Mouse (Mus musculus): ENCODE results near the gene March10. TPM values are rescaled to one million over a fixed set of nuclear protein-coding genes. Genes with fewer than 3 reads are reported as not detected.

March10 gene
- polyA plus RNA-seq, 1 experiment from 2014 or later, result not detected

DNA sequence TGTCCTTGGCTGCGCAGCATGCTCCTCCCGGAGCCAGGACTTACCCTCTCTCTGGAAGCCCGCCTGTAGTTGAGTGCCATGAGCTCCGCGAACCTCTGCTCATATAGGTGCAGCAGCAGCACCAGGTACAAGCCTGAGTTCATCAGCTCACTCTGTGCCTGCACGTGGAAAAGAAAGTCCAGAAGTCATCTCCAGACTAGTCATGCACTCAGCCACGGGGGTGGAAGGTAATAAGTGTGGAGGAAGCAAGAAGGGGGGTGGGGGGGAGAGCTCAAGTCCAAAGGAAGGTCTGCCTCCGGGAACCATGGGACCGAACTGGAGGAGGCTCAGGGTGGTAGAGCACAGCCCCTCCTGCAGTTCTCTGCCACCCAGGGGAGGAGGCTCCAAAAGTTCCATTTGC is 84.7 kb downstream of the March10 start:
- H3K4me2 ChIP-seq (ENCODE audit: low read depth, low read length), result no peak overlapping the region
- no peak overlapping the region for H3K4me3 ChIP-seq (replicated peaks; ENCODE audit: low read length)
- no peaks in the 10 kb centered on the region for H3K27me3 ChIP-seq (ENCODE audit: control insufficient read depth, insufficient read depth, low read length)
- no peak overlapping the region for H3K27ac ChIP-seq (ENCODE audit: low read length)
- no peak for ATAC-seq (ENCODE audit: insufficient read depth, low FRiP score)
- no peaks in the 10 kb centered on the region for H3K36me3 ChIP-seq (ENCODE audit: control insufficient read depth, insufficient read depth, low read length)
- no peaks in the 10 kb centered on the region for H3K4me1 ChIP-seq (ENCODE audit: control insufficient read depth, insufficient read depth, low read length)
- H3K9me3 ChIP-seq (replicated peaks; ENCODE audit: control insufficient read depth, low read length), result no peaks in the 10 kb centered on the region
- 79% methylated on average over 9 of the region's 9 CpGs for WGBS
- no peak overlapping the region for H3K9ac ChIP-seq (ENCODE audit: low read length)

DNA sequence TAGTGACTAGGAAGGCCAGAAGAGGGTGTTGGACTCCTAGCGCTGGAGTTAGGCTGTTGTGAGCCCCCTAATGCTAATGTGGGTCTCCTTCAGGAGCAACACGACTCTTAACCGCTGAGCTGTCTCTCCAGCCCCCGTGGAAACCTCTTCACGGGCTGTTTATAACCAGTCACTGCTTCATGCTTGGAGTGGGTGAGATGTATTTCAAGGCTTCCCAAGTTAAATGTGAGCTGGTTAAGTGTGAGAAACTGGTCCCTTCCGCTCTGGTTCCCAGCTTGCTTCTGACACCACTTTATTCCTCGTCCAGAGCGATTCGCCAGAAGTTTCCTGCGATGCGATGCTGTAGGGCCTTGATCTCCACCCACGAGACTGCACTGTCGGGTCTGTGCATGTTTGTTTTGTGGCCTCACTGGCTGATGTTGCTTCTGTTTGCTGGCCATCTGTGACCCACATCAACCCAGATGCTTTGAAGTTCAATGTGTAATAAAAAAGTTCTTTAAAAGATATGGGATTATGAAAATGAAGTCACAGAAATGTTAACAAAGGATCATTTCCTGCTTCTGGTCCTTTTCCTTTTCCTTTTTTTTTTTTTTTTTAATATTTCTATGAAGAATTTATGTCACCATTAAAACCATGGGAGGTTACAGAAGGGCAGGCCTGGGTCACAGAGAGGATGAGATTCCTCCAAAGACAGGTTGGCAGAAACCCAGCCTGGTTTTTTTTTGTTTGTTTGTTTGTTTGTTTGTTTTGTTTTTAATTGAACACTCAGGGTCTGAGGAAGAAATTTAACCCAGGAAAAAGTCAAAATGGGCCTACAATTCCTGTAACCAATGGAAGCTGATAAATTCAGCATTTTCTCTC is 86.8 kb downstream of the March10 start:
- H3K9me3 ChIP-seq (replicated peaks; ENCODE audit: control insufficient read depth, low read length), result no peaks in the 10 kb centered on the region
- H3K27me3 ChIP-seq (ENCODE audit: control insufficient read depth, insufficient read depth, low read length), result no peaks in the 10 kb centered on the region
- H3K27ac ChIP-seq (ENCODE audit: low read length), result no peak overlapping the region
- 0 out of 2 replicates have a peak, but pooled peaks cover 3% of the 10 kb centered on the region for H3K4me1 ChIP-seq (ENCODE audit: control insufficient read depth, insufficient read depth, low read length)
- H3K4me2 ChIP-seq (ENCODE audit: low read depth, low read length), result no peak overlapping the region
- no peak overlapping the region for H3K9ac ChIP-seq (ENCODE audit: low read length)
- 82% methylated on average over 13 of the region's 13 CpGs for WGBS
- no peak overlapping the region for H3K4me3 ChIP-seq (replicated peaks; ENCODE audit: low read length)
- no peak for ATAC-seq (ENCODE audit: insufficient read depth, low FRiP score)
- H3K36me3 ChIP-seq (ENCODE audit: control insufficient read depth, insufficient read depth, low read length), result no peaks in the 10 kb centered on the region

DNA sequence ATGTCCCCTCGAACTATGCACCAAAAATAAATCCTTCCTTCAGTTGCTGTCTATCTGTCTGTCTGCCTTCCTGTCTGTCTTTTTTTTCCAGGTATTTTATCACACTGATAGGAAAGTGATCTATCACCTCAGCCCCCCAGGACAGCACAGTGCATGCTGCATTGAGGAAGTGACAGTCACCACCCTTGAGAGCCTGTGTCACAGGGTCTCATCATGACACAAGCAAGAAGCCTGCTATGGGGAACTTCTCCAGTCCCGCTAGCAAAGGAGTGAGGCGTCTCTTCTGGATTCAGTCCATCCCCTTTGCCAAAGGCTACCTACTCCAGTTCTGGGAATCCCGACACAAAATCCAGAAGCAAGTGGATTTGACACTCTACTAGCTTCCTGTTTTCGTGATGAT is 87.7 kb downstream of the March10 start:
- Histone ChIP-seq H3K9ac (ENCODE audit: low read length) (no peak overlapping the region), H3K4me1 (ENCODE audit: control insufficient read depth, insufficient read depth, low read length) (peaks cover 10% of the 10 kb centered on the region), H3K27me3 (ENCODE audit: control insufficient read depth, insufficient read depth, low read length) (no peaks in the 10 kb centered on the region), H3K9me3 (replicated peaks; ENCODE audit: control insufficient read depth, low read length) (no peaks in the 10 kb centered on the region), H3K4me3 (replicated peaks; ENCODE audit: low read length) (no peak overlapping the region), H3K4me2 (ENCODE audit: low read depth, low read length) (no peak overlapping the region), H3K27ac (ENCODE audit: low read length) (no peak overlapping the region), H3K36me3 (ENCODE audit: control insufficient read depth, insufficient read depth, low read length) (no peaks in the 10 kb centered on the region)
- WGBS, result 81% methylated on average over 5 of the region's 5 CpGs
- no peak for ATAC-seq (ENCODE audit: insufficient read depth, low FRiP score)

DNA sequence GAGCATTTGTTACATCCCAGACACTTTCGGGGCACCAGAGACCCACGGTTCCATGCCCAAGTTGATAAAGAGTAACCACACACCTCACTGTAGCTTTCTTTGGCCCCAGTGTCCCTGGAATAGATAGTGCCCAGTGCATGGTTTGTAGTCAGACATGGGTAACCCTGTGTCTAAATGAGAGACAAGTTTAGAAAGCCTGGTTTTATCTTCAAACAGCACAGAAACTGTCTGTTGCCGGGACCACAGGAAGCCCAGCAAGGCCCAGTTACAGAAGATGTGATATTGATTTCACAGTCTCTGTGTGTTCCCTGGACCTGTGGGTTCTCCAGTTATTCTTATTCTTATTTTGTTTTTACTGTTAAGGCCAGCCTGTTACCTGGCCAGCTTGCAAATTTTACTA is 89.4 kb downstream of the March10 start:
- Histone ChIP-seq H3K9ac (ENCODE audit: low read length) (no peak overlapping the region), H3K4me3 (replicated peaks; ENCODE audit: low read length) (no peak overlapping the region), H3K27me3 (ENCODE audit: control insufficient read depth, insufficient read depth, low read length) (no peaks in the 10 kb centered on the region), H3K36me3 (ENCODE audit: control insufficient read depth, insufficient read depth, low read length) (no peaks in the 10 kb centered on the region), H3K4me1 (ENCODE audit: control insufficient read depth, insufficient read depth, low read length) (peaks cover 17% of the 10 kb centered on the region), H3K4me2 (ENCODE audit: low read depth, low read length) (no peak overlapping the region), H3K9me3 (replicated peaks; ENCODE audit: control insufficient read depth, low read length) (no peaks in the 10 kb centered on the region), H3K27ac (ENCODE audit: low read length) (no peak overlapping the region)
- no peak for ATAC-seq (ENCODE audit: insufficient read depth, low FRiP score)
- 80% methylated on average over 3 of the region's 3 CpGs for WGBS

DNA sequence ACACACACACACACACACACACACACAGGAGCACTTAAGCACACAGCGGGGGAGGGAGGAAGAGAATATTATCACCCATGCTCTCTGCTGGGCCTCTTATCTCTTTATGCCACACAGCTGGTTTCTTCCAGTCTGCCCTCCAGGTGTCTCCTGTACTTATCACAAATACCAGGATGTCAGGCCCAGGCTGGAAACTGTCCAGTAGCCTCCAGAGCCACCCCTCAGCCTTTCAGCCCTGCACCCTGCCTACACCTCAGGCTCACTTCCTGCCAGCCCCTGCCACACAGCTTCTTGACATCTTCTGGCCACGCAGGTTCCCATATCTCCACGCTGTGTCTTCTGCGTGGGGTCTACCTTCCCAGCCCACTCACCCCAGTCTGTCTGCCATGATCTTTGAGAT is 90.5 kb downstream of the March10 start:
- Histone ChIP-seq H3K4me3 (replicated peaks; ENCODE audit: low read length) (no peak overlapping the region), H3K4me1 (ENCODE audit: control insufficient read depth, insufficient read depth, low read length) (peaks cover 17% of the 10 kb centered on the region), H3K27ac (ENCODE audit: low read length) (no peak overlapping the region), H3K9me3 (replicated peaks; ENCODE audit: control insufficient read depth, low read length) (no peaks in the 10 kb centered on the region), H3K4me2 (ENCODE audit: low read depth, low read length) (no peak overlapping the region), H3K9ac (ENCODE audit: low read length) (no peak overlapping the region), H3K27me3 (ENCODE audit: control insufficient read depth, insufficient read depth, low read length) (no peaks in the 10 kb centered on the region), H3K36me3 (ENCODE audit: control insufficient read depth, insufficient read depth, low read length) (no peaks in the 10 kb centered on the region)
- ATAC-seq (ENCODE audit: insufficient read depth, low FRiP score), result peak; percentile 52; the same call in 1 of the 2 replicates
- WGBS, result 61% methylated on average over 3 of the region's 4 CpGs

DNA sequence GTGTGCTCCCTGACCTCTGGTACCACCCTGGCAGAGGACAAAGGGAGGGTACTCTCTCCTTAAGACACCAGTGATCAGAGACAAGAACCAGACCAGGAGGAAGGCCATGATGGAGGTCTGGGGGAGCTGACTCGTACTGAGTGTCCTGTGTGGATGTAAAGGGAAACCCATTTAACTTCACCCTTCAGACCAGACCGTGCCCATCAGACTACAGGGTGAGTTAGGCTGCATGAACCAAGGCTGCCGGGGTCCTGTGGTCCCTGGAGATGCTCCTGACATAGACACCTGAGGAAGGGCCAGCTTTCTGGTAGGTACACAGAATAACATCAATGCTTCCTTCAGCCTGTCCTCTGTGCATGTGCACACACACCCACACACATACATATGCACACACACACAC is 90.9 kb downstream of the March10 start:
- no peaks in the 10 kb centered on the region for H3K9me3 ChIP-seq (replicated peaks; ENCODE audit: control insufficient read depth, low read length)
- H3K36me3 ChIP-seq (ENCODE audit: control insufficient read depth, insufficient read depth, low read length), result no peaks in the 10 kb centered on the region

DNA sequence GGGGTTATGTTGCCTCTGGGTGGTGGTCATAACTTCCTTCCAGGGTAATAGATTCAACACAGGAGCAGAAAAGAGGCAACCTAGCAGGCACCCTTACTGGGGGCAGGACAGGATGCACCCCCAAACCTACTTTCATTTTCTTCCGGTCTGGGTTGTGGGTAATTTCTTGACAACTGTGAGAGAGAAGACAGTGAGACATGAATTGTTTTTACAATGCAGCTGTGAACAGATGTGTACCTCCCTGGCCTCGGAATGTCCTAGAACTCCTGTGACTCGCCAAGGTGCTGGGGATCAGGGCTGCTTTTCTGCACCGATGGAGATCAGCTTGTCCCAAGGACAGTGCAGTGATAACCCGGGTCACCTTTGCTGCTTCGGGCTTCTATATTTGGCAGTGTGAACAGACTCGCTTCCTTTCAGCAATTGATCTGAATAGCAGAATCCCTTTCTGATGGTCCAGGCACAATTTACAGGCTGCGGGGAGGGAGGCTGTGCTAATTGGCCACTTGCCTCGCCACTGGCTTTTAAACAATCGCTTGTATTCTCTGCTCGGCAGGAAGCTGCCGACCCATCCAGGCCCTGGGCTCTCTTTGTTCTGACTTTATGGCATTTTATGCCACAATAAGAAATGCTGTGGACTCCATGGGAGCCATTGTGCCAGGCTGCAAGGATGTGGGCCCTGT is 92.0 kb downstream of the March10 start:
- Histone ChIP-seq H3K27ac (ENCODE audit: low read length) (no peak overlapping the region; the same call in 1 of the 2 replicates), H3K9ac (ENCODE audit: low read length) (peak overlapping the region; percentile 48; the same call in 1 of the 2 replicates), H3K36me3 (ENCODE audit: control insufficient read depth, insufficient read depth, low read length) (no peaks in the 10 kb centered on the region), H3K4me3 (replicated peaks; ENCODE audit: low read length) (no peak overlapping the region), H3K9me3 (replicated peaks; ENCODE audit: control insufficient read depth, low read length) (no peaks in the 10 kb centered on the region), H3K27me3 (ENCODE audit: control insufficient read depth, insufficient read depth, low read length) (no peaks in the 10 kb centered on the region), H3K4me2 (ENCODE audit: low read depth, low read length) (peak overlapping the region; percentile 40), H3K4me1 (ENCODE audit: control insufficient read depth, insufficient read depth, low read length) (peaks cover 17% of the 10 kb centered on the region)
- no peak for ATAC-seq (ENCODE audit: insufficient read depth, low FRiP score)
- WGBS, result 28% methylated on average over 12 of the region's 12 CpGs

More for the DNA sequence above, 90.9 kb downstream of the March10 start:
- no peak overlapping the region for H3K4me3 ChIP-seq (replicated peaks; ENCODE audit: low read length)
- H3K27me3 ChIP-seq (ENCODE audit: control insufficient read depth, insufficient read depth, low read length), result no peaks in the 10 kb centered on the region
- H3K9ac ChIP-seq (ENCODE audit: low read length), result no peak overlapping the region
- ATAC-seq (ENCODE audit: insufficient read depth, low FRiP score), result no peak
- H3K4me2 ChIP-seq (ENCODE audit: low read depth, low read length), result no peak overlapping the region
- H3K27ac ChIP-seq (ENCODE audit: low read length), result no peak overlapping the region
- WGBS, result 83% methylated on average over 3 of the region's 3 CpGs
- H3K4me1 ChIP-seq (ENCODE audit: control insufficient read depth, insufficient read depth, low read length), result peaks cover 17% of the 10 kb centered on the region

DNA sequence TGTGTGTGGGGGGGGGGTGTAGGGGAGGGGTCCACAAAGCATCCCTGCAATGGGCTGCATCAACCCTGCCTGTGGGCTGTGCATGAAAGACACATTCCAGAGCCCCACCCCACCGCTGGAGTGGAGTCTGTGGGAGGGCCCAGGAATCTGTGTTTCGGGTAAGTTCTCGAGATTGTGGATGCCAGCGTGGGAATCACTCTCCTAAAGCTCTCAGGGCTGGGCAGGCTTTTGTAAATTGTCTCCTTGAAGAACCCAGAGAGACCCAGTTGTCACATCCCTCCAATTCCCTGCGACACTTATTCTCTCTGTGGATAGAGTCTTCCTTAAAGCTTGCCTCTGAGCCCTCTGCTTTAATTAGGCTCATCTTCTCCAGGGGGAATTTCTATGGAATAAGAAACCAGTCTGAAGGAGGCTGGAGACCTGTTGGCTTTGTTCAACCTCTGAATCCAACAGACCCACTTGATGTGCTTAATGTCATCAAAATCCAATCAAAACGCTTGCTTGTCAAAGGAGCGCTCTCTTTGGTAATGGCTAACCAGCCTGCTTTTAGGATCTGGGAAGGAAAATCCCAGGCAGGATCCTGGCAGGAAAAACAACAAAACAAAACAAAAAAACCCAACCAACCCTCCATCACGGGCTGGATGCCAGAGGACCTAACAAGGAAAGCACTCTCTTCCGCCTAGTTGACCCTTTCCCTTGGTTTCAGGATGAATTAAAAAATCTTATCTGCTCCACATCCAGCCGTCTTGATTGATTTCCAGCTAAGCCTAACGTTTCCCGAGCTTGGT is 92.7 kb downstream of the March10 start:
- WGBS, result 50% methylated on average over 12 of the region's 12 CpGs
- H3K27me3 ChIP-seq (ENCODE audit: control insufficient read depth, insufficient read depth, low read length), result no peaks in the 10 kb centered on the region
- ATAC-seq (ENCODE audit: insufficient read depth, low FRiP score), result no peak

More for the DNA sequence above, 92.7 kb downstream of the March10 start:
- Histone ChIP-seq H3K4me2 (ENCODE audit: low read depth, low read length) (peak overlapping the region; percentile 92), H3K4me3 (replicated peaks; ENCODE audit: low read length) (peak overlapping the region; percentile 62), H3K9me3 (replicated peaks; ENCODE audit: control insufficient read depth, low read length) (no peaks in the 10 kb centered on the region), H3K27ac (ENCODE audit: low read length) (no peak overlapping the region; the same call in 1 of the 2 replicates), H3K36me3 (ENCODE audit: control insufficient read depth, insufficient read depth, low read length) (no peaks in the 10 kb centered on the region), H3K4me1 (ENCODE audit: control insufficient read depth, insufficient read depth, low read length) (peaks cover 17% of the 10 kb centered on the region), H3K9ac (ENCODE audit: low read length) (no peak overlapping the region; the same call in 1 of the 2 replicates)
